Comparison of ENCODE assay signal across 9 mouse cellular contexts in genomic region chr3:95124972-95125371, GRCm38 (mm10). TPM values are rescaled to one million over a fixed set of nuclear protein-coding genes. Genes with fewer than 3 reads are reported as not detected.
DNase-seq lines count a peak whose midpoint lies in the region; ATAC-seq and TF ChIP-seq lines count a peak whose summit lies in the region.
"Had no signal": no experiment of that assay in that cellular context is flagged by ENCODE, and none has a peak within 500 bp of the region (broad histone marks: within the 10 kb centered on the region; RNA-seq: fewer than 3 reads in every experiment).

No protein-coding gene starts in this region.

- no peak overlapping the region for H3K4me2 ChIP-seq in kidney, postnatal 0 days (ENCODE audit: low read length)
- H3K4me2 ChIP-seq in forebrain, embryonic 14.5 days (ENCODE audit: low read length), result no peak overlapping the region
- H3K4me2 ChIP-seq in limb, embryonic 15.5 days, result peak overlapping the region; percentile 5; the same call in 1 of the 2 replicates

- no peaks in the 10 kb centered on the region for H3K9me3 ChIP-seq in kidney, postnatal 0 days (replicated peaks; ENCODE audit: low read length)
- no peaks in the 10 kb centered on the region for H3K9me3 ChIP-seq in forebrain, embryonic 14.5 days (replicated peaks; ENCODE audit: control insufficient read depth, low read length)
- H3K9me3 ChIP-seq in limb, embryonic 15.5 days, result no peaks in the 10 kb centered on the region

- ATAC-seq in kidney, postnatal 0 days (replicated peaks; ENCODE audit: low FRiP score, low read depth), result no peak
- ATAC-seq in forebrain, embryonic 14.5 days, result peak; percentile 60; the same call in 1 of the 2 replicates
- ATAC-seq in limb, embryonic 15.5 days (ENCODE audit: insufficient number of reproducible peaks, low FRiP score, low TSS enrichment, low read depth), result no peak

- 32% methylated on average over 5 of the region's 5 CpGs for WGBS in kidney, postnatal 0 days
- 19% methylated on average over 5 of the region's 5 CpGs for WGBS in forebrain, embryonic 14.5 days
- 8% methylated on average over 5 of the region's 5 CpGs for WGBS in limb, embryonic 15.5 days

- DNase-seq in kidney, postnatal 0 days (ENCODE audit: low spot score), result peak; percentile 35
- no peak for DNase-seq in kidney, adult 8-10 months
- peak; percentile 66 for DNase-seq in NIH3T3 (ENCODE audit: low read depth)
- DNase-seq in forebrain, embryonic 14.5 days (ENCODE audit: low spot score), result peak; percentile 69
- DNase-seq in thymus, postnatal 4 days, result no peak
- DNase-seq in thymus, postnatal 14 days, result no peak

- peaks cover 24% of the 10 kb centered on the region for H3K36me3 ChIP-seq in kidney, postnatal 0 days (ENCODE audit: insufficient read depth, low read length)
- H3K36me3 ChIP-seq in forebrain, embryonic 14.5 days (ENCODE audit: control insufficient read depth, insufficient read depth, low read length), result peaks cover 43% of the 10 kb centered on the region
- peaks cover 41% of the 10 kb centered on the region for H3K36me3 ChIP-seq in limb, embryonic 15.5 days

- H3K27ac ChIP-seq in kidney, postnatal 0 days, result no peak overlapping the region; the same call in 1 of the 2 replicates
- peak overlapping the region; percentile 44; the same call in 1 of the 2 replicates for H3K27ac ChIP-seq in forebrain, embryonic 14.5 days (ENCODE audit: low read depth, low read length)
- H3K27ac ChIP-seq in limb, embryonic 15.5 days, result peak overlapping the region; percentile 67; the same call in 1 of the 2 replicates
- H3K27ac ChIP-seq: liver, embryonic 14.5 days had no signal

- no peak overlapping the region for H3K4me3 ChIP-seq in kidney, postnatal 0 days (replicated peaks; ENCODE audit: low read depth, low read length)
- H3K4me3 ChIP-seq in forebrain, embryonic 14.5 days (ENCODE audit: low read depth, low read length), result no peak overlapping the region
- H3K4me3 ChIP-seq in limb, embryonic 15.5 days, result no peak overlapping the region
- H3K4me3 ChIP-seq: erythroblast, embryonic 14.5 days had no signal

- no peak for TF ChIP-seq CTCF in kidney, postnatal 0 days (IDR thresholded peaks at IDR 0.05; ENCODE audit: low read depth)

- peak overlapping the region; percentile 23; the same call in 1 of the 2 replicates for H3K9ac ChIP-seq in kidney, postnatal 0 days (ENCODE audit: low read depth, low read length)
- H3K9ac ChIP-seq in forebrain, embryonic 14.5 days (ENCODE audit: low read length), result no peak overlapping the region
- no peak overlapping the region for H3K9ac ChIP-seq in limb, embryonic 15.5 days
- H3K9ac ChIP-seq: liver, embryonic 14.5 days had no signal

- no peaks in the 10 kb centered on the region for H3K27me3 ChIP-seq in kidney, postnatal 0 days (ENCODE audit: insufficient read depth, low read length)
- no peaks in the 10 kb centered on the region for H3K27me3 ChIP-seq in forebrain, embryonic 14.5 days (replicated peaks; ENCODE audit: control insufficient read depth, insufficient read depth, low read length)
- H3K27me3 ChIP-seq in limb, embryonic 15.5 days, result no peaks in the 10 kb centered on the region

- H3K4me1 ChIP-seq in kidney, postnatal 0 days (replicated peaks; ENCODE audit: insufficient read depth, low read length), result peaks cover 5% of the 10 kb centered on the region; the same call in 1 of the 2 replicates
- peaks cover 6% of the 10 kb centered on the region for H3K4me1 ChIP-seq in forebrain, embryonic 14.5 days (ENCODE audit: control insufficient read depth, insufficient read depth, low read length)
- peaks cover 21% of the 10 kb centered on the region for H3K4me1 ChIP-seq in limb, embryonic 15.5 days

RNA-seq across cellular contexts. Expression of gene Tmod4, which starts 0.7 kb away (rescaled TPM):
- 0.69 and 0.83 TPM in 2 replicates for polyA plus RNA-seq in kidney, postnatal 0 days (2015; fragmentation: Nextera tagmentation; extraction: Ambion mirVana)
- 0.55 and 0.83 TPM in 2 replicates for polyA plus RNA-seq in forebrain, embryonic 14.5 days (2014; fragmentation: Nextera tagmentation; extraction: Ambion mirVana)
- polyA plus RNA-seq in limb, embryonic 15.5 days (2015; fragmentation: Nextera tagmentation; extraction: Ambion mirVana), result 4.2 and 12.9 TPM in 2 replicates
- polyA plus RNA-seq: erythroblast, embryonic 14.5 days had no signal

RNA-seq across cellular contexts. Expression of gene Scnm1, which starts 8.8 kb away (rescaled TPM):
- polyA plus RNA-seq in kidney, postnatal 0 days (2015; fragmentation: Nextera tagmentation; extraction: Ambion mirVana), result 63.0 and 63.5 TPM in 2 replicates
- polyA plus RNA-seq in forebrain, embryonic 14.5 days (2014; fragmentation: Nextera tagmentation; extraction: Ambion mirVana), result 99.6 and 107 TPM in 2 replicates
- 61.2 and 67.2 TPM in 2 replicates for polyA plus RNA-seq in limb, embryonic 15.5 days (2015; fragmentation: Nextera tagmentation; extraction: Ambion mirVana)

RNA-seq across cellular contexts. Expression of gene Lysmd1, which starts 8.9 kb away (rescaled TPM):
- 14.4 and 15.2 TPM in 2 replicates for polyA plus RNA-seq in kidney, postnatal 0 days (2015; fragmentation: Nextera tagmentation; extraction: Ambion mirVana)
- 31.4 and 31.8 TPM in 2 replicates for polyA plus RNA-seq in forebrain, embryonic 14.5 days (2014; fragmentation: Nextera tagmentation; extraction: Ambion mirVana)
- polyA plus RNA-seq in limb, embryonic 15.5 days (2015; fragmentation: Nextera tagmentation; extraction: Ambion mirVana), result 17.9 and 18.5 TPM in 2 replicates

RNA-seq across cellular contexts. Expression of gene Vps72, which starts 14.2 kb away (rescaled TPM):
- polyA plus RNA-seq in kidney, postnatal 0 days (2015; fragmentation: Nextera tagmentation; extraction: Ambion mirVana), result 116 and 120 TPM in 2 replicates
- 225 and 235 TPM in 2 replicates for polyA plus RNA-seq in forebrain, embryonic 14.5 days (2014; fragmentation: Nextera tagmentation; extraction: Ambion mirVana)
- 139 and 141 TPM in 2 replicates for polyA plus RNA-seq in limb, embryonic 15.5 days (2015; fragmentation: Nextera tagmentation; extraction: Ambion mirVana)

RNA-seq across cellular contexts. Expression of gene Tnfaip8l2, which starts 17.2 kb away (rescaled TPM):
- polyA plus RNA-seq in kidney, postnatal 0 days (2015; fragmentation: Nextera tagmentation; extraction: Ambion mirVana), result 2.8 and 3.6 TPM in 2 replicates
- polyA plus RNA-seq in forebrain, embryonic 14.5 days (2014; fragmentation: Nextera tagmentation; extraction: Ambion mirVana), result 2.6 and 2.9 TPM in 2 replicates
- 6.1 and 7.1 TPM in 2 replicates for polyA plus RNA-seq in limb, embryonic 15.5 days (2015; fragmentation: Nextera tagmentation; extraction: Ambion mirVana)

Comparison
In these comparisons a context has a peak if more than half of its experiments do, and no peak if none do; other contexts are left out.
1. DNase-seq: peak in kidney, postnatal 0 days (single experiment), NIH3T3 (single experiment) and forebrain, embryonic 14.5 days (single experiment); none in kidney, adult 8-10 months (0 of 2), thymus, postnatal 4 days (single experiment) and thymus, postnatal 14 days (single experiment).